In genomic region chr5:54006845-54007244, GRCm38 (mm10) we compare ENCODE assay signal across 14 mouse cellular contexts.
"Had no signal": no experiment of that assay in that cellular context is flagged by ENCODE, and none has a peak within 500 bp of the region (broad histone marks: within the 10 kb centered on the region; RNA-seq: fewer than 3 reads in every experiment).

No protein-coding gene starts in this region.

- H3K27ac ChIP-seq: kidney, embryonic 15.5 days; limb, embryonic 13.5 days; liver, embryonic 15.5 days; lung, embryonic 15.5 days; macrophage; midbrain, embryonic 12.5 days; neural tube, embryonic 13.5 days had no signal

- H3K36me3 ChIP-seq: kidney, embryonic 15.5 days; limb, embryonic 13.5 days; liver, embryonic 15.5 days; lung, embryonic 15.5 days; midbrain, embryonic 12.5 days; neural tube, embryonic 13.5 days had no signal

- H3K9ac ChIP-seq: kidney, embryonic 15.5 days; limb, embryonic 13.5 days; liver, embryonic 15.5 days; lung, embryonic 15.5 days; midbrain, embryonic 12.5 days; neural tube, embryonic 13.5 days had no signal

- H3K27me3 ChIP-seq: kidney, embryonic 15.5 days; liver, embryonic 15.5 days; lung, embryonic 15.5 days; midbrain, embryonic 12.5 days; neural tube, embryonic 13.5 days had no signal

- H3K9me3 ChIP-seq: kidney, embryonic 15.5 days; limb, embryonic 13.5 days; liver, embryonic 15.5 days; lung, embryonic 15.5 days; midbrain, embryonic 12.5 days; neural tube, embryonic 13.5 days had no signal

- H3K4me3 ChIP-seq: kidney, embryonic 15.5 days; limb, embryonic 13.5 days; liver, embryonic 15.5 days; lung, embryonic 15.5 days; midbrain, embryonic 12.5 days; neural tube, embryonic 13.5 days had no signal

- H3K4me2 ChIP-seq: kidney, embryonic 15.5 days; limb, embryonic 13.5 days; liver, embryonic 15.5 days; lung, embryonic 15.5 days; midbrain, embryonic 12.5 days; neural tube, embryonic 13.5 days had no signal

- DNase-seq: kidney, adult 2 months; kidney, postnatal 14 days; left cerebral cortex, postnatal 4 days; lung, postnatal 14 days; right cerebral cortex, postnatal 25 days; thymus, postnatal 4 days had no signal

- ATAC-seq: midbrain, embryonic 16.5 days had no signal
